Mouse (Mus musculus): ENCODE results near the gene Nrsn2. TPM values are rescaled to one million over a fixed set of nuclear protein-coding genes. Genes with fewer than 3 reads are reported as not detected.
A peak's percentile ranks its signal among the peaks of the same experiment; 100 is the strongest.

The Nrsn2 gene
- total and polyA plus RNA-seq, 2 experiments from 2014 or later, result 0.12 TPM; not detected in 1

DNA sequence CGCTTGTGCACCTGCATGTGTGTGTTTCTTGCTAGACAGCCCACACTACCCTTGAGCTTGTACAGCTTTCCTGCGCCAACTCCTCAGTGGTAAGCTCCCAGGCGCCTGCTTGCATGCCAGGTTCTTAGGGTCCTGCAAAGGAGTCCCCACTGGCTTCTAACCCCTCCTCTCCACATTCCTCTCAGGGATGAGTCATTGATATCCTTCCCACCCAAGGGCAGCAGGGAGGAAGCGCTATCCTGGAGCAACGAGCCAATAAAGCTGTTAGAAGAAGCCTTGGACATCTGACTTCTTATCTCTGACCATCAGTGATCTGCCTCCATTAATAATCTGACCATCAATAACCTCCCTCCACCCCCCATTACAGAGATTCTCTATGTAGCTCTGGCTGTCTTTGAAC lies 8.5 kb downstream of the Nrsn2 start:
- no peak for TF ChIP-seq CTCF (IDR thresholded peaks at IDR 0.05; ENCODE audit: low read depth)
- TF ChIP-seq EP300 (IDR thresholded peaks at IDR 0.05; ENCODE audit: low read depth), result no peak
- H3K36me3 ChIP-seq (replicated peaks; ENCODE audit: control insufficient read depth, insufficient read depth, low read length), result no peaks in the 10 kb centered on the region
- no peaks in the 10 kb centered on the region for H3K27me3 ChIP-seq (ENCODE audit: control insufficient read depth, insufficient read depth, low read length)
- no peak overlapping the region for H3K4me2 ChIP-seq (ENCODE audit: low read depth, low read length)
- ATAC-seq (ENCODE audit: insufficient read depth, low read depth) (no peak), DNase-seq (ENCODE audit: low spot score) (no peak)
- no peak overlapping the region for H3K4me3 ChIP-seq (ENCODE audit: low read depth, low read length)
- no peak overlapping the region for H3K27ac ChIP-seq (ENCODE audit: low read depth)
- no peaks in the 10 kb centered on the region for H3K4me1 ChIP-seq (ENCODE audit: control insufficient read depth, insufficient read depth)
- 60% methylated on average over 5 of the region's 5 CpGs for WGBS
- H3K9ac ChIP-seq (replicated peaks; ENCODE audit: low read depth, low read length), result no peak overlapping the region
- no peaks in the 10 kb centered on the region for H3K9me3 ChIP-seq (replicated peaks; ENCODE audit: control insufficient read depth, low read length)

DNA sequence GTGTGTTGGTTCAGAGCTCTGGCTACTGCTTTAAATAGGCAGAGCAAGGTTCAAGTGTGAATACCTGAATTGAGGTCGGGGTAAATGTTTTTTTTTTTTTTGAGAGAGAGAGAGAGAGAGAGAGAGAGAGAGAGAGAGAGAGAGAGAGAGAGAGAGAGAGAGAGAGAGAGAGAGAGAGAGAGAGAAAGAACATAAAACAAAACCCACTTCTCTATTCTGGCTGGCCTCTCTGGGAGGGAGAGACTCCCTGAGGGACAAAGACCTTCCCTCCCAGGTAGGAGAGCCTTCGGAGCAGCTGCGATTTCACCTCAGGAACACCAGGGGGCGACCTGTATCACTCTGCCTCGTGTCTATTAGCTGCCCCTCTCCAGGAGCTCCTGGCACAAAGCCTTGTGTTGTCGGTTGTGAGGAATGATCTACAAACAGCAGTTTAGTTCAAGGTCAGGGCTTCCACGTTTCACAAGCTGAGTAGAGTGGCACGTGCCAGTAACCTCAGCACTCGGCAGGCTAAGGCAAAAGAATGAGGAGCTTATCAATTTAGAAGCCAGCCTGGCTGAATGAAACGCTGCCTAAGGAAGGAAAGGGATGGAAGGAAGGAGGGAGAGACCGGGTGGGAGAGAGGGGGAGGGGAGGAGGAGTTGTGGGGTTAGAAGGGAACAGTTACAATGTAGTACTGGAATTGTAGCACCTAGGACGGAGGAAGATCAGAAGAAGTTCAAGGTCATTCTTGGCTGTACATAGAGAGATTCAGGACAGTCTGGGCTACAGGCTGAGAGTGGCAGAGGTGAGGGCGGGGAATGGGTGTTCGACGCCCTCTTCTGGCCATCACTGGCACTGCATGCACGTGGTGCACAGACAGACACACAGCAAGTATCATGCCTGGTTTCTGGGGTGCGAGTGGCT lies 12.9 kb downstream of the Nrsn2 start:
- DNase-seq (ENCODE audit: low spot score), result peak; percentile 95
- 6% methylated on average over 17 of the region's 17 CpGs for WGBS
- Histone ChIP-seq H3K9me3 (replicated peaks; ENCODE audit: control insufficient read depth, low read length) (no peaks in the 10 kb centered on the region), H3K27ac (ENCODE audit: low read depth) (peak overlapping the region; percentile 80), H3K4me2 (ENCODE audit: low read depth, low read length) (peak overlapping the region; percentile 37), H3K27me3 (ENCODE audit: control insufficient read depth, insufficient read depth, low read length) (no peaks in the 10 kb centered on the region), H3K4me3 (ENCODE audit: low read depth, low read length) (no peak overlapping the region), H3K9ac (replicated peaks; ENCODE audit: low read depth, low read length) (no peak overlapping the region), H3K4me1 (ENCODE audit: control insufficient read depth, insufficient read depth) (peaks cover 15% of the 10 kb centered on the region), H3K36me3 (replicated peaks; ENCODE audit: control insufficient read depth, insufficient read depth, low read length) (no peaks in the 10 kb centered on the region)
- no peak; the same call in 1 of the 2 replicates for TF ChIP-seq EP300 (IDR thresholded peaks at IDR 0.05; ENCODE audit: low read depth)
- TF ChIP-seq CTCF (IDR thresholded peaks at IDR 0.05; ENCODE audit: low read depth), result peak; percentile 86
- peak; percentile 88 for ATAC-seq (ENCODE audit: insufficient read depth, low read depth)

DNA sequence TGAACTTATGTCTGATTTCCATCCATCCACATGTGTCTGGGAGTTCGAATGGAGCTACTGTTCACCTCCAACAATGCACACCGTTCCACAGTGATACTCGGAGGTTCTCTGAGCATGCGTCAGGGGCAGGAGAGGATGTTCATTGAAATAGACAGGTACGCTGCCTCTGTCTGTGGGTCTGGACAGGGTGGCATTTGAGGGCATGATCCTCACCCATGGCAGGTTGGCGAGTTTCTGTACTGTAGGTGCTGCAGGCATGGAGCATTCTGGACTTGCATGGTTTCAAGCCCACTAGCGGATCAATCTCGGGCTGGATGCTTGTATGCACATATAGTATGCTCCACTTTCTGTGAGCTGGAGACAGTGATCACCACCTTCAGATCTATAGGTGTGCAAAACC lies 15.2 kb downstream of the Nrsn2 start:
- H3K4me3 ChIP-seq (ENCODE audit: low read depth, low read length), result no peak overlapping the region
- H3K4me2 ChIP-seq (ENCODE audit: low read depth, low read length), result no peak overlapping the region
- no peak overlapping the region for H3K9ac ChIP-seq (replicated peaks; ENCODE audit: low read depth, low read length)
- 88% methylated on average over 8 of the region's 8 CpGs for WGBS
- H3K4me1 ChIP-seq (ENCODE audit: control insufficient read depth, insufficient read depth), result peaks cover 15% of the 10 kb centered on the region
- no peak for TF ChIP-seq CTCF (IDR thresholded peaks at IDR 0.05; ENCODE audit: low read depth)
- TF ChIP-seq EP300 (IDR thresholded peaks at IDR 0.05; ENCODE audit: low read depth), result no peak
- no peak overlapping the region for H3K27ac ChIP-seq (ENCODE audit: low read depth)
- ATAC-seq (ENCODE audit: insufficient read depth, low read depth) (no peak), DNase-seq (ENCODE audit: low spot score) (no peak)
- H3K36me3 ChIP-seq (replicated peaks; ENCODE audit: control insufficient read depth, insufficient read depth, low read length), result no peaks in the 10 kb centered on the region
- H3K9me3 ChIP-seq (replicated peaks; ENCODE audit: control insufficient read depth, low read length), result no peaks in the 10 kb centered on the region
- no peaks in the 10 kb centered on the region for H3K27me3 ChIP-seq (ENCODE audit: control insufficient read depth, insufficient read depth, low read length)

DNA sequence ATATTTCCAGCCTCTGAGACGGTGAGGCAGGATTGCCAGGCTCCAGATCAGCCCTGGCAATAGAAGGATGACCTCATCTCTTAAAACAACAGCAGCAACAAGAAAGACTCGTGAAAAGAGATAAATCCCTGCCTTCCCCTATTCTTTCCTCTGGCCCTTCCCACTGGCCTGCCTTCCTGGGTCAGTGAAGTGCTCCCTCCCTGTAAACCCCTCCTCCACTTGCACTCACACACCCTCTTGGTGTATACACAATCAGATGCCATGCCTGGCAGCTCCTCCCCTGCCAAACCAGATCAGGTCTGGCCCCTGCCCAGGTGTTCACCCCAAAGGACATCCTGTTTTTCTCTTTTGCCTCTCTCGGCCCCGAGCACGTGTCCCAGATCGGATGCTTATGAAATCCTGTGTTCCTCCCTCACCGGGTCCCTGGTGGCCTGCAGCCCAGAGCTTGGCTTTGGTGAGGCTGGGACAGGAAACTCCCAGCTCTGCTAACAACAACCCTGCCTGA lies 16.1 kb downstream of the Nrsn2 start:
- Histone ChIP-seq H3K4me2 (ENCODE audit: low read depth, low read length) (no peak overlapping the region), H3K27me3 (ENCODE audit: control insufficient read depth, insufficient read depth, low read length) (no peaks in the 10 kb centered on the region), H3K9me3 (replicated peaks; ENCODE audit: control insufficient read depth, low read length) (no peaks in the 10 kb centered on the region), H3K9ac (replicated peaks; ENCODE audit: low read depth, low read length) (no peak overlapping the region), H3K36me3 (replicated peaks; ENCODE audit: control insufficient read depth, insufficient read depth, low read length) (no peaks in the 10 kb centered on the region), H3K4me3 (ENCODE audit: low read depth, low read length) (no peak overlapping the region), H3K27ac (ENCODE audit: low read depth) (peak overlapping the region; percentile 75), H3K4me1 (ENCODE audit: control insufficient read depth, insufficient read depth) (peaks cover 15% of the 10 kb centered on the region)
- 14% methylated on average over 7 of the region's 7 CpGs for WGBS
- DNase-seq (ENCODE audit: low spot score), result peak; percentile 81
- TF ChIP-seq CTCF (IDR thresholded peaks at IDR 0.05; ENCODE audit: low read depth) (no peak), EP300 (IDR thresholded peaks at IDR 0.05; ENCODE audit: low read depth) (peak; percentile 92)
- ATAC-seq (ENCODE audit: insufficient read depth, low read depth), result peak; percentile 55

DNA sequence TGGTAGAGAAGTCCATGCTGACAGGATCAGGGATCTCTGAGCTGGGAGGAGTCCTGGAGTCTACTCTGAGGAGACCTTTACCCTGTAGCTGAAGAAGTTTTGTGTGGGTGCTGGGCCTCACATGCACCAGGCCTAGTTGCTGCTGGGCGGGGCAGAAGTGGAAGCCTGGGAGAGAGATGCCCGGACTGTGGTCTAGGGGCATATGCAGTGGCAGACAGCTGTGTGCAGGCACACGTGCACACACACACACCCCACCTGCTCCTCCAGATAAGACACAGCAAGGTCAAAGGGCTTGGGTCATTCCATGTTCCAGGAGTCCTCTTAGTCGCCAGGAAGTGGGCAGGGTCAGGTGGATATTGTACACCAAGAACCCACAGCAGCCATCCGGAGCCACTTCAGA lies 16.8 kb downstream of the Nrsn2 start:
- Histone ChIP-seq H3K27ac (ENCODE audit: low read depth) (peak overlapping the region; percentile 75), H3K9ac (replicated peaks; ENCODE audit: low read depth, low read length) (no peak overlapping the region), H3K9me3 (replicated peaks; ENCODE audit: control insufficient read depth, low read length) (no peaks in the 10 kb centered on the region), H3K4me1 (ENCODE audit: control insufficient read depth, insufficient read depth) (peaks cover 15% of the 10 kb centered on the region), H3K36me3 (replicated peaks; ENCODE audit: control insufficient read depth, insufficient read depth, low read length) (no peaks in the 10 kb centered on the region), H3K27me3 (ENCODE audit: control insufficient read depth, insufficient read depth, low read length) (no peaks in the 10 kb centered on the region), H3K4me3 (ENCODE audit: low read depth, low read length) (no peak overlapping the region), H3K4me2 (ENCODE audit: low read depth, low read length) (no peak overlapping the region)
- ATAC-seq (ENCODE audit: insufficient read depth, low read depth) (no peak), DNase-seq (ENCODE audit: low spot score) (no peak)
- 46% methylated on average over 5 of the region's 5 CpGs for WGBS
- TF ChIP-seq CTCF (IDR thresholded peaks at IDR 0.05; ENCODE audit: low read depth) (no peak), EP300 (IDR thresholded peaks at IDR 0.05; ENCODE audit: low read depth) (no peak)
